Mouse (Mus musculus) frontal cortex, postnatal 25 days (tissue): ENCODE data around the gene Foxa3.

ENCODE experiments used
- DNase-seq, 2 experiments: peaks; one replicate each; pipeline ENCODE4 v3.0.0; 2022; ENCODE audit warnings: low spot score in 2 of 2

Foxa3 gene

GRCm38 (mm10) chr7:19000421-19000820 is 22.9 kb downstream of the Foxa3 start:
- no peak for DNase-seq

- no peak for DNase-seq
These were observed 24.5 kb downstream of the Foxa3 start for GRCm38 (mm10) chr7:18998835-18999234.

GRCm38 (mm10) chr7:18993036-18993435 is 30.3 kb downstream of the Foxa3 start:
- no peak for DNase-seq

- DNase-seq: no peak
These were observed 31.1 kb downstream of the Foxa3 start for GRCm38 (mm10) chr7:18992294-18992675.

- peak in 1 of 2 experiments; percentile 31 for DNase-seq
These were observed 31.6 kb downstream of the Foxa3 start for GRCm38 (mm10) chr7:18991660-18992293.

- peak; percentile 99 to 100 for DNase-seq
These were observed 32.6 kb downstream of the Foxa3 start, which contains the start of gene Mypop for GRCm38 (mm10) chr7:18990601-18991295. Gene Mypop, plus strand, starts transcription at chr7:18991245.

GRCm38 (mm10) chr7:18989995-18990394 is 33.3 kb downstream of the Foxa3 start:
- no peak for DNase-seq

GRCm38 (mm10) chr7:18988780-18989179 is 34.6 kb downstream of the Foxa3 start:
- no peak for DNase-seq

GRCm38 (mm10) chr7:18987747-18988146 is 35.6 kb downstream of the Foxa3 start:
- no peak for DNase-seq

- no peak for DNase-seq
These were observed 36.2 kb downstream of the Foxa3 start, which contains the start of gene Nanos2 for GRCm38 (mm10) chr7:18987100-18987499. Gene Nanos2, plus strand, starts transcription at chr7:18987400.

GRCm38 (mm10) chr7:18986503-18986902 is 36.8 kb downstream of the Foxa3 start:
- no peak for DNase-seq

GRCm38 (mm10) chr7:18978381-18978780 is 45.0 kb downstream of the Foxa3 start:
- no peak for DNase-seq

GRCm38 (mm10) chr7:18970956-18971355 is 52.4 kb downstream of the Foxa3 start:
- no peak for DNase-seq

GRCm38 (mm10) chr7:18967603-18968002 is 55.7 kb downstream of the Foxa3 start:
- no peak for DNase-seq

GRCm38 (mm10) chr7:18965312-18965711 is 58.0 kb downstream of the Foxa3 start:
- DNase-seq: no peak

- no peak for DNase-seq
These were observed 60.0 kb downstream of the Foxa3 start for GRCm38 (mm10) chr7:18963294-18963843.
